Mouse (Mus musculus) embryonic facial prominence, embryonic 10.5 days (tissue): ENCODE data around the gene Ralgps1. TPM values are rescaled to one million over a fixed set of nuclear protein-coding genes. Genes with fewer than 3 reads are reported as not detected.

Source experiments
- microRNA-seq: library from miRNA; unstranded; fragments of <30 nt; microRNA quantifications from one replicate; pipeline ENCODE4, GENCODE M21; 2017
- polyA plus RNA-seq: library from polyadenylated mRNA; unstranded; fragments of >200 nt; fragmentation: Nextera tagmentation; extraction: Ambion mirVana; gene quantifications from 2 replicates; pipeline ENCODE4 v1.2.1, GENCODE M21; 2016

Gene Ralgps1
- polyA plus RNA-seq, 1 experiment from 2014 or later: 4.8 TPM

Small RNAs within 50 kb of the gene (microRNA-seq; reads per million reads assigned to microRNA genes)
- gene Gm25998: not detected

Other genes with a start within 250 kb of the Ralgps1 start
- 5.7 and 10.6 TPM in 2 replicates for gene Garnl3, start 239.8 kb downstream of the Ralgps1 start, polyA plus RNA-seq
- 30.1 and 33.8 TPM in 2 replicates for gene Angptl2, start 155.4 kb downstream of the Ralgps1 start, polyA plus RNA-seq
- gene Zbtb34, start 59.8 kb upstream of the Ralgps1 start, polyA plus RNA-seq: 7.4 and 7.5 TPM in 2 replicates
- 20.8 and 23.9 TPM in 2 replicates for gene Zbtb43, start 97.1 kb upstream of the Ralgps1 start, polyA plus RNA-seq